Mouse (Mus musculus) hindbrain, embryonic 13.5 days (tissue): ENCODE measurements around the gene Lrrc55. TPM values are rescaled to one million over a fixed set of nuclear protein-coding genes. Genes with fewer than 3 reads are reported as not detected.

Experiments used
- ATAC-seq: fragments of 200-750 bp; cut with Nextera tagmentation; 2 replicates; pipeline ENCODE4 v1.8.0; 2017; ENCODE audit warnings: moderate TSS enrichment; ENCODE audit not compliant: low FRiP score
- H3K27ac ChIP-seq: fragments of 300-500 bp; sonication (generic); 2 replicates; pipeline ENCODE4 v1.5.1; 2015; ENCODE audit warnings: inconsistent platforms, mild to moderate bottlenecking, moderate library complexity
- H3K27me3 ChIP-seq: fragments of 300-500 bp; sonication (generic); 2 replicates; pipeline ENCODE4 v1.6.1; 2015; ENCODE audit warnings: mild to moderate bottlenecking, inconsistent platforms
- H3K36me3 ChIP-seq: fragments of 300-500 bp; sonication (generic); 2 replicates; pipeline ENCODE4 v1.6.1; 2015; ENCODE audit warnings: mild to moderate bottlenecking, inconsistent platforms
- H3K4me1 ChIP-seq: fragments of 300-500 bp; sonication (generic); replicated peaks from 2 replicates; pipeline ENCODE4 v1.6.1; 2015; ENCODE audit warnings: inconsistent platforms
- H3K4me2 ChIP-seq: fragments of 300-500 bp; sonication (generic); 2 replicates; pipeline ENCODE4 v1.6.1; 2015; ENCODE audit warnings: inconsistent platforms, mild to moderate bottlenecking, moderate library complexity
- H3K4me3 ChIP-seq: fragments of 300-500 bp; sonication (generic); 2 replicates; pipeline ENCODE4 v1.5.1; 2015; ENCODE audit warnings: mild to moderate bottlenecking, inconsistent platforms
- H3K9ac ChIP-seq: fragments of 300-500 bp; sonication (generic); 2 replicates; pipeline ENCODE4 v1.6.1; 2015; ENCODE audit warnings: mild to moderate bottlenecking, inconsistent platforms
- H3K9me3 ChIP-seq: fragments of 300-500 bp; sonication (generic); 2 replicates; pipeline ENCODE4 v1.6.1; 2016; ENCODE audit warnings: inconsistent platforms
- WGBS: fragments of 180-500 bp; shearing (Covaris S2); methylation state at CpG from one replicate; pipeline ENCODE4 v1.1.7; 2015; 5-methylcytosine and 5-hydroxymethylcytosine counted together
- polyA plus RNA-seq: library from polyadenylated mRNA; unstranded; fragments of >200 nt; fragmentation: Nextera tagmentation; extraction: Ambion mirVana; gene quantifications from 2 replicates; pipeline ENCODE4 v1.2.1, GENCODE M21; 2015

Lrrc55 gene
- polyA plus RNA-seq, 1 experiment from 2014 or later: 6.9 TPM

GRCm38 (mm10) chr2:85205170-85205569, 8.2 kb upstream of the Lrrc55 start:
- ATAC-seq: no peak
- H3K4me1 ChIP-seq: no peaks in the 10 kb centered on the region
- H3K27ac ChIP-seq: peak overlapping the region; percentile 31
- H3K27me3 ChIP-seq: no peaks in the 10 kb centered on the region
- H3K36me3 ChIP-seq: no peaks in the 10 kb centered on the region
- H3K9ac ChIP-seq: no peak overlapping the region
- no peak overlapping the region for H3K4me3 ChIP-seq
- H3K9me3 ChIP-seq: no peaks in the 10 kb centered on the region
- H3K4me2 ChIP-seq: no peak overlapping the region
- 69% methylated on average over 8 of the region's 8 CpGs for WGBS

- Histone ChIP-seq H3K9ac (peak overlapping the region; percentile 71), H3K4me1 (peaks cover 21% of the 10 kb centered on the region), H3K27me3 (no peaks in the 10 kb centered on the region), H3K27ac (peak overlapping the region; percentile 83), H3K4me3 (peak overlapping the region; percentile 50), H3K4me2 (peak overlapping the region; percentile 66), H3K9me3 (no peaks in the 10 kb centered on the region), H3K36me3 (0 out of 2 replicates have a peak, but pooled peaks cover 7% of the 10 kb centered on the region)
- WGBS: 2% methylated on average over 24 of the region's 24 CpGs
- ATAC-seq: peak; percentile 85
These were observed 1.3 kb upstream of the Lrrc55 start for GRCm38 (mm10) chr2:85198011-85198965.

GRCm38 (mm10) chr2:85194566-85194965, 2.4 kb downstream of the Lrrc55 start:
- Histone ChIP-seq H3K4me3 (no peak overlapping the region), H3K4me2 (no peak overlapping the region), H3K4me1 (peaks cover 21% of the 10 kb centered on the region), H3K27ac (no peak overlapping the region), H3K27me3 (no peaks in the 10 kb centered on the region), H3K9me3 (no peaks in the 10 kb centered on the region), H3K9ac (no peak overlapping the region), H3K36me3 (peaks cover 29% of the 10 kb centered on the region)
- ATAC-seq: no peak
- 75% methylated on average over 1 of the region's 1 CpGs for WGBS

- ATAC-seq: no peak
- H3K9me3 ChIP-seq: no peaks in the 10 kb centered on the region
- H3K9ac ChIP-seq: no peak overlapping the region
- no peak overlapping the region for H3K4me2 ChIP-seq
- no peaks in the 10 kb centered on the region for H3K4me1 ChIP-seq
- H3K4me3 ChIP-seq: no peak overlapping the region
- no peak overlapping the region for H3K27ac ChIP-seq
- H3K27me3 ChIP-seq: no peaks in the 10 kb centered on the region
- 84% methylated on average over 6 of the region's 6 CpGs for WGBS
- peaks cover 24% of the 10 kb centered on the region for H3K36me3 ChIP-seq
These were observed 9.3 kb downstream of the Lrrc55 start for GRCm38 (mm10) chr2:85187582-85188151.

GRCm38 (mm10) chr2:85178139-85178800, 18.7 kb downstream of the Lrrc55 start:
- no peak overlapping the region for H3K4me2 ChIP-seq
- no peaks in the 10 kb centered on the region for H3K4me1 ChIP-seq
- H3K9me3 ChIP-seq: no peaks in the 10 kb centered on the region
- H3K9ac ChIP-seq: no peak overlapping the region
- ATAC-seq: no peak
- no peaks in the 10 kb centered on the region for H3K36me3 ChIP-seq
- H3K4me3 ChIP-seq: no peak overlapping the region
- H3K27ac ChIP-seq: no peak overlapping the region
- H3K27me3 ChIP-seq: no peaks in the 10 kb centered on the region
- WGBS: 78% methylated on average over 4 of the region's 4 CpGs

GRCm38 (mm10) chr2:85173545-85173944, 23.5 kb downstream of the Lrrc55 start:
- no peaks in the 10 kb centered on the region for H3K4me1 ChIP-seq
- no peak for ATAC-seq
- no peaks in the 10 kb centered on the region for H3K27me3 ChIP-seq
- no peak overlapping the region for H3K4me2 ChIP-seq
- H3K9ac ChIP-seq: no peak overlapping the region
- no peak overlapping the region for H3K27ac ChIP-seq
- no peak overlapping the region for H3K4me3 ChIP-seq
- H3K36me3 ChIP-seq: no peaks in the 10 kb centered on the region
- H3K9me3 ChIP-seq: no peaks in the 10 kb centered on the region
- 64% methylated on average over 6 of the region's 6 CpGs for WGBS

GRCm38 (mm10) chr2:85172763-85173103, 24.3 kb downstream of the Lrrc55 start:
- Histone ChIP-seq H3K27ac (no peak overlapping the region), H3K9ac (no peak overlapping the region), H3K4me2 (no peak overlapping the region), H3K9me3 (no peaks in the 10 kb centered on the region), H3K4me3 (no peak overlapping the region), H3K36me3 (no peaks in the 10 kb centered on the region), H3K4me1 (no peaks in the 10 kb centered on the region), H3K27me3 (no peaks in the 10 kb centered on the region)
- 84% methylated on average over 2 of the region's 2 CpGs for whole genome bisulfite sequencing
- no peak for ATAC-seq

- WGBS: 77% methylated on average over 3 of the region's 3 CpGs
- no peak for ATAC-seq
- Histone ChIP-seq H3K4me2 (no peak overlapping the region), H3K36me3 (no peaks in the 10 kb centered on the region), H3K27ac (no peak overlapping the region), H3K9me3 (no peaks in the 10 kb centered on the region), H3K9ac (no peak overlapping the region), H3K4me3 (no peak overlapping the region), H3K27me3 (no peaks in the 10 kb centered on the region), H3K4me1 (no peaks in the 10 kb centered on the region)
These were observed 24.8 kb downstream of the Lrrc55 start for GRCm38 (mm10) chr2:85172071-85172762.

GRCm38 (mm10) chr2:85168327-85168726, 28.7 kb downstream of the Lrrc55 start:
- no peak for ATAC-seq
- 90% methylated on average over 1 of the region's 1 CpGs for WGBS
- no peak overlapping the region for H3K27ac ChIP-seq
- H3K27me3 ChIP-seq: no peaks in the 10 kb centered on the region
- H3K9me3 ChIP-seq: no peaks in the 10 kb centered on the region
- no peak overlapping the region for H3K9ac ChIP-seq
- no peaks in the 10 kb centered on the region for H3K36me3 ChIP-seq
- H3K4me1 ChIP-seq: no peaks in the 10 kb centered on the region
- H3K4me2 ChIP-seq: no peak overlapping the region
- H3K4me3 ChIP-seq: no peak overlapping the region

GRCm38 (mm10) chr2:85167624-85168023, 29.4 kb downstream of the Lrrc55 start:
- no peak overlapping the region for H3K9ac ChIP-seq
- H3K27ac ChIP-seq: no peak overlapping the region
- 74% methylated on average over 1 of the region's 1 CpGs for WGBS
- H3K4me2 ChIP-seq: no peak overlapping the region
- no peaks in the 10 kb centered on the region for H3K4me1 ChIP-seq
- no peaks in the 10 kb centered on the region for H3K36me3 ChIP-seq
- ATAC-seq: no peak
- no peaks in the 10 kb centered on the region for H3K9me3 ChIP-seq
- no peaks in the 10 kb centered on the region for H3K27me3 ChIP-seq
- H3K4me3 ChIP-seq: no peak overlapping the region

- Histone ChIP-seq H3K4me3 (no peak overlapping the region), H3K9me3 (no peaks in the 10 kb centered on the region), H3K27me3 (no peaks in the 10 kb centered on the region), H3K9ac (no peak overlapping the region), H3K36me3 (no peaks in the 10 kb centered on the region), H3K4me2 (no peak overlapping the region), H3K4me1 (peaks cover 16% of the 10 kb centered on the region), H3K27ac (no peak overlapping the region)
- 46% methylated on average over 7 of the region's 7 CpGs for WGBS
- no peak for ATAC-seq
These were observed 33.5 kb downstream of the Lrrc55 start for GRCm38 (mm10) chr2:85163311-85164047.
